Mouse (Mus musculus) forebrain, postnatal 0 days (tissue): ENCODE results near the gene Cactin. TPM values are rescaled to one million over a fixed set of nuclear protein-coding genes. Genes with fewer than 3 reads are reported as not detected.
A peak's percentile ranks its signal among the peaks of the same experiment; 100 is the strongest.

Source experiments
- ATAC-seq: fragments of 200-750 bp; cut with Nextera tagmentation; 2 replicates; pipeline ENCODE4 v1.8.0; 2017; ENCODE audit warnings: mild to moderate bottlenecking, moderate library complexity
- DNase-seq: peaks from one replicate; pipeline ENCODE4 v3.0.0-alpha.2; 2015
- H3K27ac ChIP-seq: fragments of 300-500 bp; sonication (generic); 2 replicates; pipeline ENCODE4 v1.5.1; 2014; ENCODE audit warnings: low read depth, mild to moderate bottlenecking, antibody characterized with exemption, low read length, moderate library complexity, mixed read lengths
- H3K27me3 ChIP-seq: fragments of 300-500 bp; sonication (generic); 2 replicates; pipeline ENCODE4 v1.6.1; 2014; ENCODE audit warnings: mild to moderate bottlenecking, low read length, mixed read lengths; ENCODE audit not compliant: insufficient read depth
- H3K36me3 ChIP-seq: fragments of 300-500 bp; sonication (generic); 2 replicates; pipeline ENCODE4 v1.6.1; 2014; ENCODE audit warnings: mild to moderate bottlenecking, moderate library complexity; ENCODE audit not compliant: insufficient read depth
- H3K4me1 ChIP-seq: fragments of 300-500 bp; sonication (generic); 2 replicates; pipeline ENCODE4 v1.6.1; 2014; ENCODE audit warnings: antibody characterized with exemption; ENCODE audit not compliant: insufficient read depth
- H3K4me2 ChIP-seq: fragments of 300-500 bp; sonication (generic); 2 replicates; pipeline ENCODE4 v1.6.1; 2014; ENCODE audit warnings: low read depth, mild to moderate bottlenecking, moderate library complexity
- H3K4me3 ChIP-seq: fragments of 300-500 bp; sonication (generic); 2 replicates; pipeline ENCODE4 v1.5.1; 2014; ENCODE audit warnings: low read depth, low read length, mixed read lengths
- H3K9ac ChIP-seq: fragments of 300-500 bp; sonication (generic); 2 replicates; pipeline ENCODE4 v1.6.1; 2014; ENCODE audit warnings: mild to moderate bottlenecking
- H3K9me3 ChIP-seq: fragments of 300-500 bp; sonication (generic); 2 replicates; pipeline ENCODE4 v1.6.1; 2016; ENCODE audit warnings: low read length
- CTCF ChIP-seq: sonication (generic); IDR thresholded peaks from 2 replicates; pipeline ENCODE4 v1.5.1; 2016; ENCODE audit warnings: antibody characterized with exemption, control low read depth, low read depth
- WGBS: fragments of 180-500 bp; shearing (Covaris S2); extraction: QIAGEN DNeasy Blood & Tissue Kit; methylation state at CpG from one replicate; pipeline ENCODE4 v1.1.7; 2014; 5-methylcytosine and 5-hydroxymethylcytosine counted together
- polyA plus RNA-seq: library from polyadenylated mRNA; unstranded; fragments of >200 nt; fragmentation: Nextera tagmentation; extraction: Ambion mirVana; gene quantifications from 2 replicates; pipeline ENCODE4 v1.2.1, GENCODE M21; 2015
- total RNA-seq: library from RNA; depleted of rRNA; stranded (reverse); fragments of >200 nt; gene quantifications from 2 replicates; pipeline ENCODE4 v1.2.3, GENCODE M21; 2014

The Cactin gene
- total and polyA plus RNA-seq, 2 experiments from 2014 or later = 24.2 to 43.4 TPM

GRCm38 (mm10) chr10:81356991-81357844 lies 36.3 kb downstream of the Cactin start, which contains the start of gene Mfsd12:
TSS of gene Mfsd12 (plus strand) at chr10:81357491.
- Histone ChIP-seq H3K4me2 (peak within 1 kb of the TSS; percentile 95), H3K4me1 (peaks cover 8% of the 10 kb centered on the region), H3K36me3 (no peaks in the 10 kb centered on the region), H3K27ac (no peak within 1 kb of the TSS), H3K4me3 (peak within 1 kb of the TSS; percentile 80), H3K9me3 (no peaks in the 10 kb centered on the region), H3K27me3 (no peaks in the 10 kb centered on the region), H3K9ac (peak within 1 kb of the TSS; percentile 70)
- DNase-seq (peak; percentile 97), ATAC-seq (peak; percentile 96)
- 2% methylated on average over 75 of the region's 79 CpGs for WGBS
- no peak for TF ChIP-seq CTCF

GRCm38 (mm10) chr10:81358209-81358608 lies 37.3 kb downstream of the Cactin start:
- no peak for TF ChIP-seq CTCF
- H3K27me3 ChIP-seq = 0 out of 2 replicates have a peak, but pooled peaks cover under 1% of the 10 kb centered on the region
- peak overlapping the region; percentile 80 for H3K4me3 ChIP-seq
- H3K4me2 ChIP-seq = peak overlapping the region; percentile 95
- 31% methylated on average over 4 of the region's 4 CpGs for WGBS
- 0 out of 2 replicates have a peak, but pooled peaks cover 8% of the 10 kb centered on the region for H3K36me3 ChIP-seq
- ATAC-seq = no peak
- peak overlapping the region; percentile 70 for H3K9ac ChIP-seq
- no peak for DNase-seq
- no peaks in the 10 kb centered on the region for H3K9me3 ChIP-seq
- no peak overlapping the region for H3K27ac ChIP-seq
- H3K4me1 ChIP-seq = peaks cover 8% of the 10 kb centered on the region

GRCm38 (mm10) chr10:81358841-81359240 lies 37.9 kb downstream of the Cactin start:
- TF ChIP-seq CTCF = no peak
- ATAC-seq = no peak
- 56% methylated on average over 1 of the region's 1 CpGs for WGBS

DNA sequence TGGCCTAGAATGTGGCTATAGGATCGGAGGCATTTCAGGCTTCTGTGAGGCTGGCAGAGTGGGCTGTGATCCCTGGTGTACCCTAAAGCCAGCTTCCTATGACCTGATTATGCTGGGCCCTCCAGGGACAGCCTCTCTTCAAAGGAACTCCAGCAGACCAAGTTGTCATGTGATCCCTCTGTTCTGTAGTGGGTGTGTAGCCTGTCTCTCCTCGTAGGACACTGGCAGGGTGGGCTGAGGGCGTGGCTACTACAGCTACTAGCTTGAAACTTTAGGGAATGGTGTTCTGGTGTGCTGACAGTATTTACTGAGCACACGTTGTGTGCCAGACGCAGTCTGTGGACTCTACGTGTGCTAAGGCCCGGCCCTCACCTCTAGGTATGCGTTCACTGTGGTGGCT lies 39.8 kb downstream of the Cactin start:
- H3K36me3 ChIP-seq = 0 out of 2 replicates have a peak, but pooled peaks cover 8% of the 10 kb centered on the region
- 77% methylated on average over 8 of the region's 8 CpGs for WGBS
- H3K4me3 ChIP-seq = no peak overlapping the region
- DNase-seq (no peak), ATAC-seq (no peak)
- H3K4me1 ChIP-seq = peaks cover 12% of the 10 kb centered on the region
- 0 out of 2 replicates have a peak, but pooled peaks cover 7% of the 10 kb centered on the region for H3K27me3 ChIP-seq
- no peaks in the 10 kb centered on the region for H3K9me3 ChIP-seq
- no peak overlapping the region for H3K27ac ChIP-seq
- no peak overlapping the region for H3K9ac ChIP-seq
- TF ChIP-seq CTCF = no peak
- H3K4me2 ChIP-seq = no peak overlapping the region

More at GRCm38 (mm10) chr10:81358841-81359240, 37.9 kb downstream of the Cactin start:
- no peak for DNase-seq
- H3K4me3 ChIP-seq = no peak overlapping the region
- peaks cover 8% of the 10 kb centered on the region for H3K4me1 ChIP-seq
- no peak overlapping the region for H3K27ac ChIP-seq
- H3K27me3 ChIP-seq = 0 out of 2 replicates have a peak, but pooled peaks cover 7% of the 10 kb centered on the region
- H3K9me3 ChIP-seq = no peaks in the 10 kb centered on the region
- H3K9ac ChIP-seq = no peak overlapping the region
- peak overlapping the region; percentile 95; the same call in 1 of the 2 replicates for H3K4me2 ChIP-seq
- 0 out of 2 replicates have a peak, but pooled peaks cover 8% of the 10 kb centered on the region for H3K36me3 ChIP-seq

DNA sequence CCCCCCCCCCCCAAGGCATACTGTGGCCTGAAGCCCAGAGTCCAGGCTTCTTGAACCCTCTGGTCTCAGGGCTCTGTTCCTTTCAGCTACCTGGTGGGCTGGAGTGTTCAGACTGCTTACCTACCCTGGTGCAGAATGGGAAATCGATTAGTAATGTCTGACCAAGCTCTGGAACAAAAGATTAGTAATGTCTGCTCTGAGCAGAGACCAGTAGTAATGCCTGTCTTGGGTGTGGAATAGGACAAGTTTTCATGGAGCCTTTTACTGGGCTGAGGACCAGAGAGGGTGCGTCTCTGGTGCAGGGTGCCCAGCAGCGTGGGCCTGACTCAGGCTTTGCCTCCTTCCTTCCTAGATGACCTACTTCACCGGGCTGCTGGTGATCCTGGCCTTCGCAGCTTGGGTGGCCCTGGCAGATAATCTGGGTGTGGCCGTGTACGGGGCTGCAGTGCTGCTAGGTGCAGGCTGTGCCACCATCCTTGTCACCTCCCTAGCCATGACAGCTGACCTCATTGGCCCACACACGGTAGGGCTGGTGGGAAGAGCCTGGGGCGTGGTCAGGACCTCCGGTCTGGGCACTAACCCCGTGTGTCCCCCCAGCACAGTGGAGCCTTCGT lies 41.5 kb downstream of the Cactin start:
- DNase-seq = no peak
- Histone ChIP-seq H3K27ac (no peak overlapping the region), H3K4me1 (peaks cover 12% of the 10 kb centered on the region), H3K9ac (no peak overlapping the region), H3K9me3 (no peaks in the 10 kb centered on the region), H3K4me3 (no peak overlapping the region), H3K36me3 (peaks cover 20% of the 10 kb centered on the region), H3K27me3 (0 out of 2 replicates have a peak, but pooled peaks cover 7% of the 10 kb centered on the region), H3K4me2 (no peak overlapping the region)
- 81% methylated on average over 12 of the region's 12 CpGs for WGBS
- no peak for ATAC-seq
- TF ChIP-seq CTCF = no peak

DNA sequence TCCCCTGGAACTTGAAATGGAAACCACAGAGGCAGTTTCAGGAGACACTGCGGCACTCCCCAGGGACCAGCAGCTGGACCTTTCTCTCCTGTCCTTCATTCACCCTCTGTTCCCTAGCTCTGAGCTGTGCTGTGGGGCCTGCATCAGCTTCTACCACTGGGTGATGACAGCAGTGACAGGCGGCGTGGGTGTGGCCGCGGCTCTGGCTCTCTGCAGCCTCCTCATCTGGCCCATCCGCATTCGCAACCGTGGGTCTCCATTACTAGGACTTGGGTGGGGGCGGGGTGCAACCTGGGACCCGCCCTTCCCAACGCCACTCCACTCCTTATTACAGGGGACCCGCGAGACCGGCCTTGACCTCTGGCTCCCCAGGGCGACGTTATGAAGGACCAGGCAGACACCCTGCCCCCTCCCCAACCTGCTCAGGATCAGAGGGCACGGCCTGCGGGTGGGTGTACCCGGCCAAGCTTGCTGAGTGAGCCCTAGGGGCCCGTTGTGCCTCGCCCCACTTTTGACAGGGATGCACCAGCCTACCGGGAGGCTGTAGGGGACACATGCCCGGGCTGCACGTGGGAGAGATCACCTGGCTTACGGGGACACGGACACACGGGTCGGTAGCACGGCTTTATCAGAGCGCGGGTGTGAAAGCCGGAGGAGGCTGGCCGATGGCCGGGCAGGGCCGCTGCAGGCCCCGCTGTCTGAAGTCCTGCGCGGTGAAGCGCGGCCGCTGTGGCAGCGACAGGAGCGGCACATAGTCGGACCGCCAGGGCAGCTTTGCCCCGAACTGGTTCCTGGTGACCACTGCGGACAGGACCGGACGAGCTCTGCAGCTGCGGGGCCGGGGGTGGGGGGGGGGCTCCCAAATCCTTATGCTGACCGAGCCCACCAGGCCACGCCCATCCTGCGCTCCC lies 42.8 kb downstream of the Cactin start:
- 0 out of 2 replicates have a peak, but pooled peaks cover 4% of the 10 kb centered on the region for H3K4me1 ChIP-seq
- no peak overlapping the region for H3K27ac ChIP-seq
- no peak overlapping the region; the same call in 1 of the 2 replicates for H3K4me3 ChIP-seq
- H3K4me2 ChIP-seq = peak overlapping the region; percentile 30
- 17% methylated on average over 54 of the region's 54 CpGs for WGBS
- no peak for TF ChIP-seq CTCF
- no peaks in the 10 kb centered on the region for H3K9me3 ChIP-seq
- H3K27me3 ChIP-seq = 0 out of 2 replicates have a peak, but pooled peaks cover 7% of the 10 kb centered on the region
- ATAC-seq = no peak
- peaks cover 32% of the 10 kb centered on the region for H3K36me3 ChIP-seq
- H3K9ac ChIP-seq = no peak overlapping the region; the same call in 1 of the 2 replicates
- no peak for DNase-seq
